Mouse (Mus musculus): ENCODE data around the gene Glis2. TPM values are rescaled to one million over a fixed set of nuclear protein-coding genes. Genes with fewer than 3 reads are reported as not detected.

The Glis2 gene
- polyA plus RNA-seq, 1 experiment from 2014 or later: 9.2 TPM

DNA sequence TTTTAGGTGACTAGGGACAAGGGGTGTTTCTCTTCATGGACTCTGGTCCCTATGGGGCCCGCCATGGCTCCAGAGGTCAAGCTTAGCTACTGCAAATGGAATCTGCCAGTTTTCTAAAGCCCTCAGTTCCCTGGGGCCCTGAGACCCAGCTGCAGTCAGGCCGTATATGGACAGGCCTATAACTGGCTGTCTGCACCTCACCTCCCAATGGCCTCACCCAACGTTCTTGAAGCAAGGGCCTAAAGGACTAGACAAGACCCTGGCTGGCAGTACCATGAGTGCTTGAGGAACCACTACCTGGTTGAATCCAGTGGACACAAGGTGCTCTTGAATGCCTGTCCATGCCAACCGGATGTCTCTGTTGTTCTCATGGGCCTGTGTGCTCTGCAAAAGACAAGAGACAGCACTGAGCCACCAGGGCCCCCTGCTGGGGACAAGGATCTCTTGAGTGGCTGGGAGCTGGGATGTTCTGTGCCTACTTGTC, 60.8 kb downstream of the Glis2 start:
- Histone ChIP-seq H3K27ac (ENCODE audit: low read depth, low read length) (peak overlapping the region; percentile 78), H3K4me2 (replicated peaks; ENCODE audit: low read depth) (no peak overlapping the region; the same call in 1 of the 2 replicates), H3K9me3 (ENCODE audit: control insufficient read depth) (no peaks in the 10 kb centered on the region), H3K4me3 (ENCODE audit: low read depth, low read length) (no peak overlapping the region), H3K9ac (ENCODE audit: low read depth, low read length) (peak overlapping the region; percentile 5; the same call in 1 of the 2 replicates), H3K4me1 (replicated peaks; ENCODE audit: control insufficient read depth, insufficient read depth, low read length) (no peaks in the 10 kb centered on the region; the same call in none of the 2 replicates), H3K36me3 (ENCODE audit: control insufficient read depth, insufficient read depth) (peaks cover 45% of the 10 kb centered on the region), H3K27me3 (replicated peaks; ENCODE audit: control insufficient read depth, insufficient read depth, low read length) (no peaks in the 10 kb centered on the region)
- peak; percentile 70 for TF ChIP-seq CTCF (IDR thresholded peaks at IDR 0.05; ENCODE audit: low read depth)
- ATAC-seq: peak; percentile 78
- WGBS: 28% methylated on average over 4 of the region's 4 CpGs

DNA sequence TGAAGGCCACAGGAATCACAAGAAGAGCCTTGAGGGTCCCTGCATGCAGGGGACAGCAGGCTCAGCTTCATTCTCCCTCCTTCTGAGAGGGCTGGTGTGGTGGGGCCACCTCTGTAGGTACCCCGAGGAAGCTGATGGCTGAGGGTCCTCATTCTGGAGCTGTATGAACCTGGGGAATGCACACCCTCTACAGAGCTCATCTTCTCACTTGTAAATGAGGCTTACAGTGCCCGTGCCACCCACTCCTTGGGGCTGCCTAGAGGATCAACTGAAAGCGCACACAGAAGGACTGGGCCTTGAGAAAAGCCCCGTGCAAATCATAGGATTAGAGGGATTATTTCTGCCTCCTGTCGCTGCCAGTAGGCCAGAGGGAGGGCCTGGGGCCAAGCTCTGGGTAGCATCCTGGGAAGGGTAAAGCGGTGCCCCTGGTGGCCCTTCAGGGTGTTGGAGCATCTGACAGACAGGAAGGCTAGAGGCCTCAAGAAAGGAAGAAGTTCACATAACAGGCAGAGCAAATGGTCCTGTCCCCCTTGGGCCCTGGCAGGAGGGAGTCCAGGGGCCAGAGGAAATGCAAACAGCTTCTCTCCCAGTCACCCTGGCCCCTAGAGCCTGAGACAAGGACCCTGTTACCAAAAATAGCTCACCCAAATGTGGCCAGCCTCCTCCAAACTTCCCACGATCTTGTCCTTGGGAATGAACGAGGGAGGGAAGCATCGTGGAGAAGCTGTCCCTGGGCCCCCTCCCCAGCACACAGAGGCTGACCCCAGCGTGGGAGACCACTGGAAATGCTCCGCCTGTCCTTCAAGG, 61.5 kb downstream of the Glis2 start:
- H3K27me3 ChIP-seq (replicated peaks; ENCODE audit: control insufficient read depth, insufficient read depth, low read length): no peaks in the 10 kb centered on the region
- peak overlapping the region; percentile 78 for H3K27ac ChIP-seq (ENCODE audit: low read depth, low read length)
- no peak overlapping the region for H3K4me2 ChIP-seq (replicated peaks; ENCODE audit: low read depth)
- H3K36me3 ChIP-seq (ENCODE audit: control insufficient read depth, insufficient read depth): peaks cover 45% of the 10 kb centered on the region
- TF ChIP-seq CTCF (IDR thresholded peaks at IDR 0.05; ENCODE audit: low read depth): peak; percentile 59
- H3K9me3 ChIP-seq (ENCODE audit: control insufficient read depth): no peaks in the 10 kb centered on the region
- ATAC-seq: no peak; the same call in 1 of the 2 replicates
- peak overlapping the region; percentile 5; the same call in 1 of the 2 replicates for H3K9ac ChIP-seq (ENCODE audit: low read depth, low read length)
- H3K4me3 ChIP-seq (ENCODE audit: low read depth, low read length): no peak overlapping the region
- WGBS: 37% methylated on average over 11 of the region's 11 CpGs
- H3K4me1 ChIP-seq (replicated peaks; ENCODE audit: control insufficient read depth, insufficient read depth, low read length): no peaks in the 10 kb centered on the region; the same call in none of the 2 replicates

DNA sequence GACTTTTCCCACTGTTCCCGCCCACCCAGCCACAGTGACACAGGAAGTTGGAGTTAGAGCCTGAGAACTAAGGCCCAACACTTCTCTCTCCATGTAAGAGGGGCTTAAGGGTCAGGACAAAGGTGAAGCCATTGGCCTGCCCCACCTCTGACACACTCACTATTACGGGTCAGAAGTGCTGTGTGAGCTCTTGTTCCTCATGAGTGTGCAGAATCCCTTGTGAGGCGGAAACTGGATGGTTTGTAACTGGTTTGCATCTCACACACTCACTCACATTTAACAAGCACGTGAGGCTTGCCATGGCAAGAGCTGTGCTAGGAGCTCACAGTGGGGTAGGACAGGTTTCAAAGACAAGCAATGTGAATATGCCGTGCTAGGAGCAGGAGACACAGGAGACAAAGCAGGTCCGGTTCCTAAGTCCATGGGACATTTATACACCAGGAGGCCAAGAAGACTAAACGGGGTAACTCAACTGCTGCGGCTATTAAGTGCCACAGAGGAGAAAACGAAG, 62.1 kb downstream of the Glis2 start:
- no peaks in the 10 kb centered on the region for H3K27me3 ChIP-seq (replicated peaks; ENCODE audit: control insufficient read depth, insufficient read depth, low read length)
- WGBS: 62% methylated on average over 9 of the region's 9 CpGs
- TF ChIP-seq CTCF (IDR thresholded peaks at IDR 0.05; ENCODE audit: low read depth): no peak
- no peak overlapping the region for H3K4me3 ChIP-seq (ENCODE audit: low read depth, low read length)
- no peak overlapping the region for H3K9ac ChIP-seq (ENCODE audit: low read depth, low read length)
- peak overlapping the region; percentile 78 for H3K27ac ChIP-seq (ENCODE audit: low read depth, low read length)
- H3K36me3 ChIP-seq (ENCODE audit: control insufficient read depth, insufficient read depth): peaks cover 45% of the 10 kb centered on the region
- H3K9me3 ChIP-seq (ENCODE audit: control insufficient read depth): no peaks in the 10 kb centered on the region
- no peak for ATAC-seq
- no peak overlapping the region for H3K4me2 ChIP-seq (replicated peaks; ENCODE audit: low read depth)
- no peaks in the 10 kb centered on the region; the same call in none of the 2 replicates for H3K4me1 ChIP-seq (replicated peaks; ENCODE audit: control insufficient read depth, insufficient read depth, low read length)

DNA sequence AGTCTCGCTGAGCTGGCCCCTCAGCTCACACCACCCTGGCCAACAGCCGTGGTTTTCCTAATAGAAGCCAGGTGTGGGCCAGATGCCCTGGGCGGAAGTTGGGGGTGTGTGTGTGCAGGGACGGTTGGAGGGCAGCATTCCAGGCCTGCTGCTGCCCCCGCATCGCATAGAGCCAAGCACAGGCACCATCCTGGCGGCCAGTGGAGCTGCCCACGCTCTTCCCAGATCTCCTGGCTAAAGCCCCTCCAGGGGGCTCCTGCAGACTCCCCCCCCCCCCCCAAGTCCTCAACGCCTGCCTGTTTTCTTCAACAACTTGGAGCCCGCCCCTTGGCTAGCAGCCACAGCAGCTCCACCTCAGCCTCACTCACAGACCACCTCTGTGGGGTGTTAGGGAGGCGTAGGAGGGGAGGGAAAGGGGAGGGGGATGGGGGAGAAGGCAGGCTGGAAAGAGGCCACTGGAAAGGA, 64.3 kb downstream of the Glis2 start:
- no peak overlapping the region for H3K9ac ChIP-seq (ENCODE audit: low read depth, low read length)
- H3K36me3 ChIP-seq (ENCODE audit: control insufficient read depth, insufficient read depth): peaks cover 45% of the 10 kb centered on the region
- H3K9me3 ChIP-seq (ENCODE audit: control insufficient read depth): no peaks in the 10 kb centered on the region
- H3K4me2 ChIP-seq (replicated peaks; ENCODE audit: low read depth): no peak overlapping the region
- no peaks in the 10 kb centered on the region for H3K27me3 ChIP-seq (replicated peaks; ENCODE audit: control insufficient read depth, insufficient read depth, low read length)
- H3K4me1 ChIP-seq (replicated peaks; ENCODE audit: control insufficient read depth, insufficient read depth, low read length): no peaks in the 10 kb centered on the region; the same call in 1 of the 2 replicates
- WGBS: 49% methylated on average over 10 of the region's 11 CpGs
- no peak overlapping the region for H3K27ac ChIP-seq (ENCODE audit: low read depth, low read length)
- no peak for ATAC-seq
- TF ChIP-seq CTCF (IDR thresholded peaks at IDR 0.05; ENCODE audit: low read depth): no peak
- no peak overlapping the region for H3K4me3 ChIP-seq (ENCODE audit: low read depth, low read length)

DNA sequence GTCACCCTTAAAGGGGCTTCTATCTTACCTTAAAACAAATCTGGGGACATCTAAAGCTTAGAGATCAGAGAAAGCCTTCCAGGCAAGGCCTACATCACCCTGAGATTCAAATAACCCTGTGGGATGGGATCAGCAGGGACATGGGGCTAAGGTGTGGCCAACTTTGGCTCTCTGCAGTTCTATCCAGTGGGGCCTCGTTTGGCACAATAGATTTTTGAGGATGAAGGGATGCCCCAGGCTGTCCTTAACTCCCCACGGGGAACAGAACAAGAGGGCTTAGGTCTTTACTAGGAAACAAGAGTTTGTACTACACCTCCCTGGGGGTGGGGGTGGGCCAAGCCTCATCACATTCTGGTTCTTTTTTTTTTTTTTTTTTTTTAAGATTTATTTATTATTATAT, 64.8 kb downstream of the Glis2 start:
- Histone ChIP-seq H3K4me3 (ENCODE audit: low read depth, low read length) (no peak overlapping the region), H3K4me2 (replicated peaks; ENCODE audit: low read depth) (no peak overlapping the region), H3K9ac (ENCODE audit: low read depth, low read length) (no peak overlapping the region), H3K27ac (ENCODE audit: low read depth, low read length) (no peak overlapping the region), H3K27me3 (replicated peaks; ENCODE audit: control insufficient read depth, insufficient read depth, low read length) (no peaks in the 10 kb centered on the region), H3K4me1 (replicated peaks; ENCODE audit: control insufficient read depth, insufficient read depth, low read length) (no peaks in the 10 kb centered on the region; the same call in 1 of the 2 replicates), H3K9me3 (ENCODE audit: control insufficient read depth) (no peaks in the 10 kb centered on the region), H3K36me3 (ENCODE audit: control insufficient read depth, insufficient read depth) (peaks cover 40% of the 10 kb centered on the region)
- no peak for ATAC-seq
- WGBS: 60% methylated on average over 2 of the region's 2 CpGs
- no peak for TF ChIP-seq CTCF (IDR thresholded peaks at IDR 0.05; ENCODE audit: low read depth)

DNA sequence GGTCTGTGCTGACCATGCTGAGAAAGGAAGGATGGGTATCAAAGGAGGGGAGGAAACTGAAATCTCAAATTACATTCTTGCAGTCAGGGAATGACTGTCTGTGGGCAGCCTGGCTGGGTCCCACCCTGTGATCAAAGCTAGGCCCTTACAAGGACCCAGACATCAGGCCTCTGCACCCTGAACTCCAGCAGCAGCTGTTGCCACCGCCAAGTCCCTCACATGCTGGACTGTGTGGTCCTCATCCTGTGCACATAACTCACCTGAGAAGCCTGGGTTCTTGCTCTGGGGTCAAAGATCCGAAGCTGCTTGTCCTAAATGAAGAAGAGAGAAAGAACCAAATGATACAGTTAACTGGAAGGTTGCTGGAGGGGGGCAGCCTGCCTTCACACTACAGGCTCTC, 67.1 kb downstream of the Glis2 start:
- TF ChIP-seq CTCF (IDR thresholded peaks at IDR 0.05; ENCODE audit: low read depth): no peak
- Histone ChIP-seq H3K4me3 (ENCODE audit: low read depth, low read length) (no peak overlapping the region), H3K9ac (ENCODE audit: low read depth, low read length) (no peak overlapping the region), H3K27ac (ENCODE audit: low read depth, low read length) (no peak overlapping the region), H3K36me3 (ENCODE audit: control insufficient read depth, insufficient read depth) (peaks cover 48% of the 10 kb centered on the region), H3K4me1 (replicated peaks; ENCODE audit: control insufficient read depth, insufficient read depth, low read length) (no peaks in the 10 kb centered on the region), H3K27me3 (replicated peaks; ENCODE audit: control insufficient read depth, insufficient read depth, low read length) (no peaks in the 10 kb centered on the region), H3K9me3 (ENCODE audit: control insufficient read depth) (no peaks in the 10 kb centered on the region), H3K4me2 (replicated peaks; ENCODE audit: low read depth) (no peak overlapping the region)
- WGBS: 92% methylated on average over 2 of the region's 2 CpGs
- no peak for ATAC-seq
